Comparison of ENCODE assay signal across 7 mouse cellular contexts in genomic region chr8:26659381-26659780, GRCm38 (mm10).
DNase-seq lines count a peak whose midpoint lies in the region.

No protein-coding gene starts in this region.

- peak; percentile 36 for DNase-seq in kidney, postnatal 10 days
- no peak for DNase-seq in kidney, adult 11 months
- peak; percentile 26 for DNase-seq in thymus, postnatal 14 days
- DNase-seq in thymus, adult 18-20 months, result no peak
- DNase-seq in embryo, embryonic 10.5 days (ENCODE audit: low spot score), result peak; percentile 49
- DNase-seq in frontal cortex, postnatal 14 days (ENCODE audit: low spot score in 2 of 2), result no peak
- no peak for DNase-seq in gastrocnemius, postnatal 14 days

- intact Hi-C loops in gastrocnemius, postnatal 14 days (cut with DNase I; ENCODE audit: low total_unique reads), result no loop called here

Comparison
In these comparisons a context has a peak if more than half of its experiments do, and no peak if none do; other contexts are left out.
1. DNase-seq: peak in kidney, postnatal 10 days (single experiment), thymus, postnatal 14 days (single experiment) and embryo, embryonic 10.5 days (single experiment); none in kidney, adult 11 months (single experiment), thymus, adult 18-20 months (0 of 2), frontal cortex, postnatal 14 days (0 of 2) and gastrocnemius, postnatal 14 days (single experiment).